Mouse (Mus musculus) spleen, adult 2 months (tissue): Measurements from ENCODE around the gene Pou2f2. TPM values are rescaled to one million over a fixed set of nuclear protein-coding genes. Genes with fewer than 3 reads are reported as not detected.

ENCODE experiments used
- DNase-seq, 2 experiments: peaks; one replicate each; pipeline versions ENCODE4 v3.0.0 to v3.0.0-alpha.2; 2012 to 2021; ENCODE audit warnings: low spot score in 2 of 2, low read depth in 1 of 2
- H3K27ac ChIP-seq: fragments of 200-500 bp; 2 replicates; pipeline ENCODE4 v1.5.1; 2012; ENCODE audit warnings: low read length, inconsistent platforms; ENCODE audit not compliant: insufficient read depth
- H3K27me3 ChIP-seq: fragments of 200-500 bp; 2 replicates; pipeline ENCODE4 v1.6.1; 2012; ENCODE audit warnings: mild to moderate bottlenecking, moderate library complexity, low read length, inconsistent platforms; ENCODE audit not compliant: control insufficient read depth, insufficient read depth
- H3K36me3 ChIP-seq: fragments of 200-500 bp; 2 replicates; pipeline ENCODE4 v1.6.1; 2012; ENCODE audit warnings: mild to moderate bottlenecking, low read length, inconsistent platforms; ENCODE audit not compliant: control insufficient read depth, insufficient read depth
- H3K4me1 ChIP-seq: fragments of 200-500 bp; 2 replicates; pipeline ENCODE4 v1.6.1; 2011; ENCODE audit warnings: inconsistent platforms; ENCODE audit not compliant: control insufficient read depth, insufficient read depth, insufficient read length
- H3K4me3 ChIP-seq: fragments of 200-500 bp; 2 replicates; pipeline ENCODE4 v1.5.1; 2011; ENCODE audit warnings: mild to moderate bottlenecking, inconsistent platforms; ENCODE audit not compliant: insufficient read depth, insufficient read length; ENCODE audit errors: extremely low read depth
- CTCF ChIP-seq: fragments of 200-500 bp; IDR thresholded peaks from 2 replicates; pipeline ENCODE4 v1.5.1; 2011; ENCODE audit warnings: mild to moderate bottlenecking, inconsistent platforms; ENCODE audit not compliant: insufficient read depth, insufficient read length, insufficient replicate concordance; ENCODE audit errors: extremely low read depth
- POLR2A ChIP-seq: fragments of 200-500 bp; IDR thresholded peaks from 2 replicates; pipeline ENCODE4 v1.6.1; 2011; ENCODE audit warnings: low read depth, low read length, inconsistent platforms
- WGBS: fragments of 180-500 bp; shearing (Covaris S2); methylation state at CpG from one replicate; pipeline ENCODE4 v1.1.7; 2018; 5-methylcytosine and 5-hydroxymethylcytosine counted together
- polyA plus RNA-seq: library from polyadenylated mRNA; depleted of rRNA; stranded (reverse); fragments of >200 nt; gene quantifications from 2 replicates; pipeline ENCODE4 v1.2.3, GENCODE M21; 2012

The Pou2f2 gene
- polyA plus RNA-seq, 1 experiment = 61.7 TPM

DNA sequence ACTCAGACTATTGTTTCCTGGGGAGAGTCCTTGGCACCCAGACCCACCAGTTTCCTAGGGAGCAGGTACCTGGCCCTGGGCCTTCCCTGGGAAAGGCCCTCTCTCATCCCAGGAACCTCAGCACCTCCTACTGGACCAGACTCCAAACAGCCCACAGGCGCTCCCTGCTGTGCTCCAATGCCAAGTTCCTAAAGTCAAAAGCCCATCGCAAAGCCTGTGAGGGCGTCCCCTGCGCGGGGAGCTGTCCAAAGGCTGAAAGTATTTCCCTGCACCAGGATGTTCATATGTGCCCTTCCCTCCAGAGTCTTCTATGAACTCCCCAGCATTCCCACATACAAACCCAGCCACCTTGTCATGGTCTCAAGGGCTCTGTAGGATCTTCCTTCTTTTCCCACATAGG is 37.8 kb downstream of the Pou2f2 start:
- Histone ChIP-seq H3K27ac (no peak overlapping the region), H3K4me3 (no peak overlapping the region), H3K27me3 (no peaks in the 10 kb centered on the region; the same call in 1 of the 2 replicates), H3K4me1 (no peaks in the 10 kb centered on the region), H3K36me3 (no peaks in the 10 kb centered on the region)
- 5% methylated on average over 5 of the region's 5 CpGs for WGBS
- TF ChIP-seq POLR2A (no peak), CTCF (no peak)
- DNase-seq = no peak

DNA sequence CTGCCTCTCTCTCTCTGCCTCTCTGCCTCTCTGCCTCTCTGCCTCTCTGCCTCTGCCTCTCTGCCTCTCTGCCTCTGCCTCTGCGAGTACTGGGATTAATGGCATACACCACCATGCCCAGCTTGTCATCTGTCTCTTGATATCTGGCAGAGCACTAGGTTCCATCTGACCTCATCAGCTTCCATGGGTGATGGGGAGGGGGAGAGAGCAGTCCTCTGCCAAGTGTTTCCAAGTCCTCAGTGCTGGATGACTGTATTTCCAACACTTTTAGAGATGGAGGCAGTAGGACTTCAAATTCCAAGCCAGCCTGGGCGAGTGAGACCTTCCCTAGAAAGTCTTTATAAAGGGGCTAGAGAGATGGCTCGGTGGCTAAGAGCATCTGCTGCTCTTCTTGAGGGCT is 42.0 kb downstream of the Pou2f2 start:
- H3K36me3 ChIP-seq = no peaks in the 10 kb centered on the region
- TF ChIP-seq CTCF (no peak), POLR2A (no peak)
- H3K4me3 ChIP-seq = no peak overlapping the region
- H3K27me3 ChIP-seq = no peaks in the 10 kb centered on the region; the same call in 1 of the 2 replicates
- H3K27ac ChIP-seq = no peak overlapping the region
- peaks cover 3% of the 10 kb centered on the region for H3K4me1 ChIP-seq
- 57% methylated on average over 3 of the region's 3 CpGs for WGBS
- DNase-seq = no peak

DNA sequence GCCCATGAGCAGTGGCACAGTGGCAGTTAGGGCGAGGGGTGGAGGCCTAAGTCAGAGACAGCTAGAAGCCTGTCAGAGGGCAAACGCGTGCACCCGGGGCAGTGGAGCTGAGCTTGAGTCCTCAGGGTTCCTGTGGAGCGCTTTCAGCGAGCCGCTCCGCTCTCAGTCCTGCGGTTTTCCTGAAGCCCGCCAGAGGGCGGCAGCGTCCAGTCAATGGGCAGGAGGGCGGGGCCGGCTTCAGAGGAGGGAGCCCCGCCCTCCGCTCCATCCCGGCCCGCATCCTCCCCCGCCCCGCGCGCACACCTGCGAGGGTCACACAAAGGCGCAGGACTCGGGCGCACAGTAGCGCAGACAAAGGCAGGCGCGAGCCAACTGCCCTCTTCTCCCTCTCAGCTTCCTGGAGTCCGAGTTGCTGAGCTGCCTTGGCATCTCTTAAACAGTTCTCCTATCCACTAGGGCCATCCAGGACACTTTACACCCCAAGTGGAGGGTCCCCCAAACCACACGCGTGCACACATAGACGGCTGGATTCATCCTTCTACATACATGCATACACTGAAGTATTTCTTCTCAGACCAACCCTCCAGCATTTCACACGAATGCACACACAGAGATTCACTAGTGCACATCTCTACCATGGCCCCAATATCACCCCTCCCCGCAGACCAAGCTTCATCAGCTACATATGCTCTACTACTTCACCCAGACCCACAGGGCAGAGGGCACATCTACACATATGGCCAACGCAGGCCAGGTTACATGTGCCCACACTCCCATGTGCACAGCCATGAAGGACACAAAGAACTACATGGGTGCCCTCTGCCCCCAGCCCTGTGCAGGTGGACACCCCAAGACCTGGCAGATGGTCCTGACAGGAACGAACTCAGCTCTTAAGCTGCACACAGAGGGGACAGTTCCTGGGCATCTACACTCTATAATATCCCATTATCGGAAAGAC is 46.2 kb downstream of the Pou2f2 start:
- 11% methylated on average over 37 of the region's 38 CpGs for WGBS
- no peaks in the 10 kb centered on the region for H3K27me3 ChIP-seq

DNA sequence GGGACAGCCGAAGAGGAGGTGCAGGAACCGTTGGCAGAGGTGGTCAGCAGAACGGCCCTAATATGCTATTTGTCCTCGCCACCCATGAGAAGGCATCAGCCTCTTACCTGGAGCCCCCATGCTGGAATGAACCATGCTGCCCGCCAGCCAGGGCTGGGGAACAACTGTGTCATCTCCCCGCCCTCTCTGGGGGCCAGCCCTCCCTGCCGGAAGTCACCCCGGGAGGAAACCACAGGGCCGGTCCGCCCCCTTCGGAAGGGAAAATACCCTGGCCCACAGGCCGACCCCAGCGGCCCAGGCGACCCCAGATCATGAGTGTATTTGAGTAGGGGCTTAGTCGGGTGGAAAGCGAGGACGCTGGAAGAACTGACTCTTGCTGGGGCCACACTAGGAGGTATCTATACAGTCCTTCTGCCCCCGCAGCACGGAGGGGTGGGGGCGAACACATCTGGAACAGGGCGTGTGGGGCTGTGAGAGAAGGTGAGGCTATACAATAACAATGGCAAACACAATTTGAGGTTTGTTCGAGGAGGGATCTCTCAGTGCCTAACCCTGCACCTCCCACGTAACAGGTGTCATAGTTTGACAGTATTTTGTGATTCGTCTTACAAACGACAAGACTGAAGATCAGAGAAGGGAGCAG is 47.1 kb downstream of the Pou2f2 start:
- Histone ChIP-seq H3K4me1 (peaks cover 16% of the 10 kb centered on the region), H3K4me3 (peak overlapping the region; percentile 89), H3K27ac (peak overlapping the region; percentile 86), H3K27me3 (no peaks in the 10 kb centered on the region), H3K36me3 (no peaks in the 10 kb centered on the region)
- 3% methylated on average over 25 of the region's 25 CpGs for WGBS
- peak; percentile 55 to 88 for DNase-seq
- TF ChIP-seq POLR2A (peak; percentile 71), CTCF (no peak)

More for the DNA sequence above, 46.2 kb downstream of the Pou2f2 start:
- Histone ChIP-seq H3K27ac (peak overlapping the region; percentile 86), H3K4me1 (peaks cover 8% of the 10 kb centered on the region), H3K4me3 (peak overlapping the region; percentile 89; the same call in 1 of the 2 replicates), H3K36me3 (no peaks in the 10 kb centered on the region)
- TF ChIP-seq CTCF = peak; percentile 92
- no peak for TF ChIP-seq POLR2A
- peak; percentile 75 to 85 for DNase-seq

DNA sequence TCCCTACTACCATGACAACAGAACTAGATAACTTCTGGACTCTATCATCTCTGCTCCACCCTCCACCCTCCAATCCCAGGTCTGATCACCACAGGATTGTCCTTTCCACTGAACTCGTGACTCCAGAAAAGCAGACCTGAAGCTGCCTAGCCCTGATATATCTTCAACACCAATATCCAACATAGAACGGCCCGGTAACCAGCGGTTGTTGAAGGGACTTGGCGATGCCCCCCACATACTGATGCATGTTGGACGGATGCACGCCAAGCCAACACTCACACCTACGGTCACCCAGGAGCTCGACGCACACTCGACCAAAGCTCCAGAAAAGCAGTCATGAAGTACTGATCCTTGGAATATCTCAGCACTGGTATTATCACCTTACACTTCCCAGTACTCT is 48.3 kb downstream of the Pou2f2 start:
- H3K27me3 ChIP-seq = no peaks in the 10 kb centered on the region
- DNase-seq = no peak
- peaks cover 22% of the 10 kb centered on the region for H3K4me1 ChIP-seq
- TF ChIP-seq POLR2A (no peak), CTCF (no peak)
- WGBS = 49% methylated on average over 11 of the region's 11 CpGs
- peak overlapping the region; percentile 89 for H3K4me3 ChIP-seq
- no peaks in the 10 kb centered on the region for H3K36me3 ChIP-seq
- H3K27ac ChIP-seq = peak overlapping the region; percentile 82

DNA sequence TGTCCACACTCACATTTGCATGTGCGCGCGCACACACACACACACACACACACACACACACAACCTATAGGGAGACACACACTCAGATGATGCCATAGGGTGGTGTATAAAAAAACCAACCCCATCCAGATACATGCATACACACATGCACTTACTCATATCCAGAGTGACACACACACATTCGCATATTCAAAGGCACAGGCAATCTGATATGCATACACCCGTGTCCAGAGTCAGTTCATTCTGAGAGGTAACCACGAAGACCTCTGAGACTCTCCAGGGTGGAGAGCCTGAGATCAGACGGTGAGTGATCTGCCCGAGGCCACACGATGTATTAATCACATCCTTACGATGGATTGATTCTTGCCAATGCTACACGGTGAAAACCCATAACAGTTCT is 49.0 kb downstream of the Pou2f2 start:
- Histone ChIP-seq H3K4me3 (peak overlapping the region; percentile 89), H3K27me3 (no peaks in the 10 kb centered on the region), H3K4me1 (peaks cover 25% of the 10 kb centered on the region), H3K36me3 (no peaks in the 10 kb centered on the region), H3K27ac (peak overlapping the region; percentile 88)
- DNase-seq = no peak
- WGBS = 42% methylated on average over 11 of the region's 11 CpGs
- TF ChIP-seq CTCF = no peak
- TF ChIP-seq POLR2A = no peak
